Mouse (Mus musculus): ENCODE results near the gene Ccl5. TPM values are rescaled to one million over a fixed set of nuclear protein-coding genes. Genes with fewer than 3 reads are reported as not detected.

Ccl5 gene
- total RNA-seq (2023) = 1 to 10 TPM in 1 of 2 experiments, under 1 TPM in 1; 0.99 to 2.0 TPM

GRCm38 (mm10) chr11:83530360-83530759 lies at the start of gene Ccl5:
Gene Ccl5 (minus strand): TSS chr11:83530518.

GRCm38 (mm10) chr11:83578186-83578760 lies 48.0 kb upstream of the Ccl5 start, which contains the start of gene Ccl9:
Gene Ccl9 (minus strand): TSS chr11:83578636.

DNA sequence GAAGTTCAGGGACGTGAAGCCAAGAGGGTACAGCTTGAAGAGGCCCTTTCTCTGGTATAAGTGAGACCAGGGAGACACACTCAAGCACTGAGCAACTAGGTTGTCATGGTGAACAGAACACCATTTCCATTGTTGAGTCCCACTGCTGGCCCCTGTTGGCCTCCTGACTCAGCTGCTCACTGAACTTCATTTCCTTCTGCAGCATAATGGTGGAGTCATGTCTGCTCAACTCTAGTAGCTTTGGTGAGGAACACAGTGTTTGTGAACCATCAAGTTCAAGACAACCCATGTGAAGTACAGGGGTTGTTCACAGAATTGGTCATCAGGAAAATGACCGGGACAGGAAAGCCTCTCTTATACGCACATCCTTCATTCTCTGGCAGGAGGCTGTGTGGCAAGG lies 8.2 kb downstream of the Ccl5 start, which contains the start of gene Heatr9:
Gene Heatr9, minus strand, starts transcription at position 101 of the 400 bp plus-strand sequence.

Other genes starting within 250 kb of the Ccl5 start
- under 1 TPM; 0.18 to 0.33 TPM for gene Slfn14, start 243.8 kb downstream of the Ccl5 start, total RNA-seq (2023)
- 10 to 100 TPM; 82.6 to 96.0 TPM for gene Ap2b1, start 231.5 kb downstream of the Ccl5 start, total RNA-seq (2023)
- 10 to 100 TPM in 1 of 2 experiments, 1 to 10 TPM in 1; 6.2 to 14.0 TPM for gene Pex12, start 227.9 kb downstream of the Ccl5 start, total RNA-seq (2023)
- under 1 TPM; 0.35 TPM for gene Rasl10b, start 121.4 kb downstream of the Ccl5 start, total RNA-seq (2023)
- gene Gas2l2, start 101.1 kb downstream of the Ccl5 start, total RNA-seq (2023) = under 1 TPM; 0.13 to 0.20 TPM
- 10 to 100 TPM; 49.2 to 61.8 TPM for gene 1700020L24Rik, start 92.8 kb downstream of the Ccl5 start, total RNA-seq (2023)
- 1 to 10 TPM; 2.5 TPM for gene Mmp28, start 67.4 kb downstream of the Ccl5 start, total RNA-seq (2023)
- 10 to 100 TPM; 74.2 to 85.4 TPM for gene Taf15, start 57.4 kb downstream of the Ccl5 start, total RNA-seq (2023)
- not detected for gene Heatr9, start 8.3 kb downstream of the Ccl5 start, total RNA-seq (2023)
- gene Ccl9, start 48.1 kb upstream of the Ccl5 start, total RNA-seq (2023) = 100 to 1,000 TPM; 149 to 171 TPM
- 100 to 1,000 TPM; 752 to 851 TPM for gene Ccl6, start 62.6 kb upstream of the Ccl5 start, total RNA-seq (2023)
- gene Rpl9-ps1, start 115.1 kb upstream of the Ccl5 start, total RNA-seq (2023) = not detected
- gene Ccl3, start 118.8 kb upstream of the Ccl5 start, total RNA-seq (2023) = 100 to 1,000 TPM in 1 of 2 experiments, 10 to 100 TPM in 1; 88.6 to 122 TPM
- 10 to 100 TPM; 17.5 to 20.5 TPM for gene Ccl4, start 132.1 kb upstream of the Ccl5 start, total RNA-seq (2023)
- gene Wfdc17, start 173.5 kb upstream of the Ccl5 start, total RNA-seq (2023) = 10 to 100 TPM; 28.0 to 34.8 TPM
- 1 to 10 TPM in 1 of 2 experiments, not detected in 1; 1.5 TPM for gene Wfdc18, start 178.5 kb upstream of the Ccl5 start, total RNA-seq (2023)
- gene Wfdc21, start 216.4 kb upstream of the Ccl5 start, total RNA-seq (2023) = 100 to 1,000 TPM; 660 to 716 TPM
- 10 to 100 TPM; 29.5 to 38.3 TPM for gene Heatr6, start 223.2 kb upstream of the Ccl5 start, total RNA-seq (2023)